Mouse (Mus musculus): ENCODE results near the gene Rab3b.

GRCm38 (mm10) chr4:108949168-108949567 is 70.3 kb downstream of the Rab3b start:
- no peak for TF ChIP-seq POLR2A (IDR thresholded peaks at IDR 0.05; ENCODE audit: insufficient read depth, low read depth, low read length)
- no peak for TF ChIP-seq EP300 (IDR thresholded peaks at IDR 0.05; ENCODE audit: insufficient read depth, low read depth, low read length)
